Comparison of ENCODE assay signal across 14 mouse cellular contexts in the genomic region with DNA sequence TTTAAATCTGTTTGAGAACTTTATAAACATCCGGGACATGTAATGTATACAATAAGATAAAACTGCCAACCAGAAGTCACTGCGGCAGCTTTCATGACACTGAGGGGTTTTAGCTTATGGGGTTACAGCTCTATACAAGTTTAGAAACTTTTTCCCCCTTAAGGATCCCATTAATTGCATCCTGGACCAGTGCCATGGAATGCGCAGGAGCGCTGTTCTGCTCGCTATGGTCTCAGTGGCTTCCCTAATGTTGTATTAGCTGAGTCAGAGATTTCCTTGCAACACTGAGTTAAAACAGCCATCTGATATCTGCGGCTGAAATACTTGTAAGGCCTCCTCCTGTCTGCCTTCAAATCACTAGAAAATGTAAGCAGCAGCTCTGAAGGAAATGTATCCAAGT.
DNase-seq lines count a peak whose midpoint lies in the region; ATAC-seq lines count a peak whose summit lies in the region.
"Had no signal": no experiment of that assay in that cellular context is flagged by ENCODE, and none has a peak within 500 bp of the region (broad histone marks: within the 10 kb centered on the region; RNA-seq: fewer than 3 reads in every experiment).

No protein-coding gene starts in this region.

- H3K36me3 ChIP-seq in liver, embryonic 11.5 days (ENCODE audit: control insufficient read depth, insufficient read depth, low read length), result no peaks in the 10 kb centered on the region
- H3K36me3 ChIP-seq: midbrain, embryonic 12.5 days had no signal

- no peak overlapping the region for H3K9ac ChIP-seq in liver, embryonic 11.5 days (ENCODE audit: low read depth, low read length)
- H3K9ac ChIP-seq: midbrain, embryonic 12.5 days had no signal

- no peak overlapping the region for H3K4me2 ChIP-seq in liver, embryonic 11.5 days
- H3K4me2 ChIP-seq: midbrain, embryonic 12.5 days had no signal

- 63% methylated on average over 6 of the region's 6 CpGs for WGBS in liver, embryonic 11.5 days

- DNase-seq in kidney, postnatal 4 days, result peak; percentile 31 to 52
- DNase-seq in kidney, adult 11 months, result no peak
- peak; percentile 54 for DNase-seq in Muller cell, postnatal 12 days (ENCODE audit: inconsistent ontology term)
- peak; percentile 27 for DNase-seq in NIH3T3 (ENCODE audit: low read depth)
- DNase-seq in liver, embryonic 11.5 days (ENCODE audit: low spot score), result no peak
- DNase-seq in right cerebral cortex, adult 2 months (ENCODE audit: low spot score in 2 of 2), result no peak
- no peak for DNase-seq in left cerebral cortex, adult 11 months (ENCODE audit: low spot score)
- DNase-seq: adrenal gland, adult 2 months; cerebellum, postnatal 10 days; heart, adult 11 months; spleen, adult 18-20 months; thymus, adult 18-20 months had no signal

- no peaks in the 10 kb centered on the region for H3K9me3 ChIP-seq in liver, embryonic 11.5 days (ENCODE audit: control insufficient read depth, low read length)
- H3K9me3 ChIP-seq: midbrain, embryonic 12.5 days had no signal

- no peaks in the 10 kb centered on the region for H3K4me1 ChIP-seq in liver, embryonic 11.5 days (replicated peaks; ENCODE audit: control insufficient read depth, insufficient read depth, low read length)

- ATAC-seq in liver, embryonic 11.5 days (replicated peaks; ENCODE audit: low FRiP score), result peak; percentile 15; the same call in 1 of the 2 replicates
- ATAC-seq: hindbrain, embryonic 16.5 days had no signal

- H3K27me3 ChIP-seq in liver, embryonic 11.5 days (replicated peaks; ENCODE audit: control insufficient read depth, insufficient read depth, low read length), result 0 out of 2 replicates have a peak, but pooled peaks cover 2% of the 10 kb centered on the region
- H3K27me3 ChIP-seq: midbrain, embryonic 12.5 days had no signal

- H3K4me3 ChIP-seq in liver, embryonic 11.5 days (ENCODE audit: low read depth, low read length), result no peak overlapping the region
- H3K4me3 ChIP-seq: midbrain, embryonic 12.5 days had no signal

- H3K27ac ChIP-seq in liver, embryonic 11.5 days (ENCODE audit: low read depth, low read length), result no peak overlapping the region
- H3K27ac ChIP-seq: midbrain, embryonic 12.5 days had no signal

Comparison
In these comparisons a context has a peak if more than half of its experiments do, and no peak if none do; other contexts are left out.
1. DNase-seq: peak in kidney, postnatal 4 days (2 of 2), Muller cell, postnatal 12 days (single experiment) and NIH3T3 (single experiment); none in kidney, adult 11 months (single experiment), liver, embryonic 11.5 days (single experiment), right cerebral cortex, adult 2 months (0 of 2) and left cerebral cortex, adult 11 months (single experiment).